35 mouse cellular contexts compared by ENCODE assay signal in the genomic region with DNA sequence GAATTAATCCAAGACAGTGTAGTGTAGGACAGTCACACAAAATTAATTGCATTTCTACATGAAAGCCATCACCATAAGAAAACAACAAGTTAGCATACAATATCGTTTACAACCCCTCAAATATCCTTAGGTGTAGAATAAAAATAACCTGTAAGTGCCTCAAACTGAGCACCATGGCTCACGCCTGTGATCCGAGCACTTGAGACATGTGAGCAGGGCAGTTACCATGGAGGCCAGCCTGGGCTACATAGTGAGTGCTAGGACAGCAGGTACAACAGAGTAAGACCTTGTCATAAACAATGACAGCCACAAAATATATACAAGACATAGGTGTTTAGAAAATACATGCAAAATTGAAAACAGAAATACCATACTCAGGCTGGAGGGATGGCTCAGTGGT.
"Had no signal": no experiment of that assay in that cellular context is flagged by ENCODE, and none has a peak within 500 bp of the region (broad histone marks: within the 10 kb centered on the region; RNA-seq: fewer than 3 reads in every experiment).

No protein-coding gene starts in this region.

- H3K27me3 ChIP-seq: heart, embryonic 13.5 days; hindbrain, embryonic 12.5 days; hindbrain, embryonic 13.5 days; hindbrain, embryonic 15.5 days; intestine, embryonic 15.5 days; kidney, embryonic 15.5 days had no signal

- H3K4me2 ChIP-seq: heart, embryonic 11.5 days; heart, embryonic 12.5 days; heart, embryonic 13.5 days; heart, embryonic 15.5 days; hindbrain, embryonic 12.5 days; hindbrain, embryonic 13.5 days; hindbrain, embryonic 14.5 days; hindbrain, embryonic 15.5 days; intestine, embryonic 15.5 days; kidney, embryonic 15.5 days had no signal

- ATAC-seq: hindbrain, embryonic 16.5 days; hindbrain, postnatal 0 days; inflammation-experienced regulatory T-cells, adult 6 months; intestine, embryonic 15.5 days; intestine, embryonic 16.5 days; intestine, postnatal 0 days had no signal

- H3K4me3 ChIP-seq: heart, embryonic 10.5 days; heart, embryonic 12.5 days; heart, embryonic 13.5 days; heart, embryonic 15.5 days; hindbrain, embryonic 10.5 days; hindbrain, embryonic 12.5 days; hindbrain, embryonic 13.5 days; hindbrain, embryonic 15.5 days; intestine, embryonic 15.5 days; kidney, embryonic 15.5 days; layer of hippocampus, adult 2 months had no signal

- DNase-seq: heart, postnatal 10 days; heart, postnatal 14 days; heart, postnatal 36 days; heart, postnatal 4 days; kidney, adult 11 months; kidney, adult 18-20 months; kidney, adult 2 months; kidney, adult 8-10 months; kidney, adult 9 months; kidney, postnatal 10 days; kidney, postnatal 14 days; kidney, postnatal 25 days; kidney, postnatal 36 days; kidney, postnatal 4 days; layer of hippocampus, adult 9-11 months; layer of hippocampus, postnatal 36 days had no signal

- H3K9me3 ChIP-seq: heart, embryonic 10.5 days; heart, embryonic 12.5 days; heart, embryonic 13.5 days; heart, embryonic 15.5 days; hindbrain, embryonic 10.5 days; hindbrain, embryonic 12.5 days; hindbrain, embryonic 13.5 days; hindbrain, embryonic 15.5 days; intestine, embryonic 15.5 days; kidney, embryonic 15.5 days had no signal

- H3K4me1 ChIP-seq: heart, embryonic 12.5 days; heart, embryonic 13.5 days; heart, embryonic 15.5 days; hindbrain, embryonic 15.5 days; intestine, embryonic 15.5 days; kidney, embryonic 15.5 days had no signal

- H3K9ac ChIP-seq: heart, embryonic 12.5 days; heart, embryonic 13.5 days; heart, embryonic 15.5 days; hindbrain, embryonic 12.5 days; hindbrain, embryonic 13.5 days; hindbrain, embryonic 14.5 days; hindbrain, embryonic 15.5 days; intestine, embryonic 15.5 days; kidney, embryonic 15.5 days had no signal

- H3K27ac ChIP-seq: heart, embryonic 10.5 days; heart, embryonic 13.5 days; heart, embryonic 15.5 days; hindbrain, embryonic 10.5 days; hindbrain, embryonic 12.5 days; hindbrain, embryonic 13.5 days; hindbrain, embryonic 14.5 days; hindbrain, embryonic 15.5 days; hindbrain, postnatal 0 days; intestine, embryonic 15.5 days; kidney, embryonic 15.5 days; kidney, postnatal 0 days; layer of hippocampus, adult 2 months had no signal

- H3K36me3 ChIP-seq: heart, embryonic 10.5 days; heart, embryonic 12.5 days; heart, embryonic 13.5 days; heart, embryonic 15.5 days; hindbrain, embryonic 10.5 days; hindbrain, embryonic 12.5 days; hindbrain, embryonic 13.5 days; hindbrain, embryonic 15.5 days; intestine, embryonic 15.5 days; kidney, embryonic 15.5 days had no signal
